Mouse (Mus musculus) brain, embryonic 14.5 days (tissue): ENCODE measurements around the gene Ssbp2. TPM values are rescaled to one million over a fixed set of nuclear protein-coding genes. Genes with fewer than 3 reads are reported as not detected.

Source experiments
- DNase-seq: peaks from one replicate; pipeline ENCODE4 v3.0.0-alpha.2; 2011; ENCODE audit warnings: low read depth
- CTCF ChIP-seq: fragments of 200-500 bp; IDR thresholded peaks from 2 replicates; pipeline ENCODE4 v1.5.1; 2012; ENCODE audit warnings: inconsistent platforms, mild to moderate bottlenecking, moderate library complexity, borderline replicate concordance; ENCODE audit not compliant: insufficient read depth, insufficient read length; ENCODE audit errors: extremely low read depth
- POLR2A ChIP-seq: fragments of 200-500 bp; IDR thresholded peaks from 2 replicates; pipeline ENCODE4 v1.6.1; 2012; ENCODE audit warnings: mild to moderate bottlenecking, inconsistent platforms, borderline replicate concordance; ENCODE audit not compliant: poor library complexity, insufficient read depth, insufficient read length, severe bottlenecking; ENCODE audit errors: extremely low read depth
- polyA plus RNA-seq: library from polyadenylated mRNA; depleted of rRNA; stranded (reverse); fragments of >200 nt; gene quantifications from 2 replicates; pipeline ENCODE4 v1.2.3, GENCODE M21; 2012

Ssbp2 gene
- polyA plus RNA-seq, 1 experiment, result 133 TPM

GRCm38 (mm10) chr13:91461711-91462351 is 1.7 kb downstream of the Ssbp2 start:
- TF ChIP-seq POLR2A (no peak), CTCF (no peak)
- peak; percentile 46 for DNase-seq

- peak; percentile 43 for DNase-seq
- no peak for TF ChIP-seq CTCF
- TF ChIP-seq POLR2A, result no peak
Observed at GRCm38 (mm10) chr13:91462395-91462794, 2.3 kb downstream of the Ssbp2 start.

DNA sequence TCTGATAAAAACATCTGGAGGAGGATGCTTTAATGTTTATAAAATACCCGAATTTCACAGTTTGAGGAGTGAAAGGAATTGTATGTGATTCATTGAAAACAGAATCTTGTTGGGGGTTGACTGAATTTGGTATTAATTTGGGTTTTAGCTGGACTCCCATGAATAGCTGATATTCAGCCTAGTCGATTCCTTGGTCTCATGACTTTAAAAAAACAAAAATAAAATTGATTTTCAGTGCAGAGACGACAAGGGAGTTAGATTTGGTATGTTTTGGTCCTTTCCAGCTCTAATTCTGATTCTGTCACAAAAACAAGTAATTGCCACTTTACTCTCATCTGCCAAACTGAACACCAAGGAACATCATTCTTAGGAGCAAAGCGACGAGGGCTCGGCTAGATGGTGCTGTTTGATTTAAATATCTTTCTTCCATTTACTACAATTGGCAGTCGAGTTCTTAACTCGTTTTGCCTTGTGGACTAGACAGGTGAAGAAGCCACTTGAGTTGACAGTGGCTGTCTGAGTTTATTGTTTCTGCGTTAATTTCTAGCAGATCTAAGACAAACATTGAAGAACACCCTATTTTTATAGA is 2.9 kb downstream of the Ssbp2 start:
- TF ChIP-seq POLR2A, result no peak
- peak; percentile 38; the same call in 1 of the 2 replicates for TF ChIP-seq CTCF
- peak; percentile 88 for DNase-seq

GRCm38 (mm10) chr13:91465002-91465715 is 5.1 kb downstream of the Ssbp2 start:
- no peak for DNase-seq
- TF ChIP-seq CTCF (no peak), POLR2A (no peak)

- TF ChIP-seq POLR2A (no peak), CTCF (no peak)
Observed at GRCm38 (mm10) chr13:91471566-91471965, 11.5 kb downstream of the Ssbp2 start.

GRCm38 (mm10) chr13:91471980-91472379 is 11.9 kb downstream of the Ssbp2 start:
- no peak for DNase-seq
- TF ChIP-seq POLR2A (no peak), CTCF (no peak)

More at GRCm38 (mm10) chr13:91471566-91471965, 11.5 kb downstream of the Ssbp2 start:
- DNase-seq, result peak; percentile 34

DNA sequence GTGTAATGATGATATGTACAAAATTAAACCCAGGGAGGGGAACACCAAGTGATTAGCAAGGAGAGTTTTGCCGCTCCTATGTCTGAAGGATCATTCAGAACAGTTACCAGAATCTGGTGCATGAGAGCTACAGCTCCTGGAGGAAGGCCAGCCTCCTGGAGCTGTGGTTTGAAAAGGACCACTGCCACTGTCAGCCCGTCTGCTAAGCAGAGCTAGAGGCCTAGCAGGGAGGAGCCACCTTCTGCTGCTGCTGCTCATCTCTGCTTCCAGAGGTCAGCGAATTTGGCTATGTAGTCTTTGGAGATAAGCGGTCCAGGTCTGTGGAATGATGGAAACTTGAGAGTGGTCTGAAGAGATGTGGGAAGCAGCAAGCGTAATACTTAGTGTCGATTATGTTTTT is 13.4 kb downstream of the Ssbp2 start:
- no peak for TF ChIP-seq CTCF
- no peak for TF ChIP-seq POLR2A
- peak; percentile 39 for DNase-seq

DNA sequence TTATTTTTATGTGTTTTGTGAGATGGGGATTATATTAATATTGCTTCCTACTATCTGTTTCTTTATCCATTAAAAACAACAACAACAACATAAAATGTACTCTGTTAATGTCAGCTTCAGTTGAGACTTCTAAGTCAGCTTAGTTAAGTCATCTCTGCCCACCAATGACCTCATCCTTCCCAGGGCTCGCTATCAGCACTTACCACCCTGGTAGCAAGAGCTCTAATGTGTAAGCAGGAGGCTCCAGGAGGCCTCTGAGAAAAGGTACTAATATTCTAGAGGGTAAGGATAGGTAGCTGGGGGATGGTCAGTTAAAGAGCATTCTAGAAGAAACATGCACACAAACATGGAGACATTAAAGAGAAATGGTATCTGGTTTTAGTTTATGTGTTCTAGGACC is 13.9 kb downstream of the Ssbp2 start:
- no peak for DNase-seq
- no peak for TF ChIP-seq POLR2A
- TF ChIP-seq CTCF, result no peak

- TF ChIP-seq CTCF (no peak), POLR2A (no peak)
- no peak for DNase-seq
Observed at GRCm38 (mm10) chr13:91475888-91476287, 15.8 kb downstream of the Ssbp2 start.

DNA sequence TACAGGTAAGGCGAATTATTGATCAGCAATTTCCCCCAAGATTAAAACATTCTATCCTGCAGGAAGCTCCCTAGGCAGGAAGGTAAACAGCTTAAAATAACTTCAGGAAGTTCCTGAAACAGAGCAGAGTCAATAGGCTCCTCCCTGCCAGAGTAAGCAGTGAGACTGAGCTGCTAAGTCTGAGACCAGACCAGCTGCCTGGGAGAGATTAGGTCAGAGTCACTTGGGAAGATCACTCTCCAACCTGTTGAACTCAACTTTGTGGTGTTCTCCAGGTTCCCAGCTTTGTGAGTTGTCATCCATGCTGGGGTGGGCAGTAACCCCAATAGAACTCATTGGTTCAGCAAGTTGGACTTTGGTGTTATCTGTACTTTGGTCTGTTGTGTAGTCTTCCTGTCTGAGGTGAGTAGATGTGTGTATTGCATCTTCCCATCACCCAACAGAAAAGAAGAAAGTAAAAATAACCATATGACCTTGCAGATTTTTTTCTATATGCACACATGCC is 16.6 kb downstream of the Ssbp2 start:
- TF ChIP-seq POLR2A (no peak), CTCF (no peak)
- no peak for DNase-seq

DNA sequence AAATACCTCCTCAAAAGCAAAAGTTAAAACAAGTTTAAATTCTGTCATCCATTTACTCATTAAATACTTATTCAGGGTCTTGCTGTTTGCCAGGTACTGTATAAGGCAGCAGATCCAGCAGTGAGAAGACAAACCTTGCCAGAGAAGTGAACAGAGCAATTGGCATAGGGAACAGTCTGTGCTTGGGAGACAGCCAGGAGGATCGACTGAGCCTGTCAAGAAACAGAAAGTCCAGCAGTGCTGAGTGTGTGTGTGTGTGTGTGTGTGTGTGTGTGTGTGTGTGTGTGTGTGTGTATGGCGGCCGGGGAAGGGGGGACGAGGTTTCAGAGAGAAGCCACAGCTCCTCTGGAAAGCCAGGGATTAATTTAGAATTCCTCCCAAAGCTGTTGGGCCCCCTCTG is 17.9 kb downstream of the Ssbp2 start:
- TF ChIP-seq CTCF, result no peak
- TF ChIP-seq POLR2A, result no peak
- peak; percentile 85 for DNase-seq
